Mouse (Mus musculus) heart, embryonic 12.5 days (tissue): ENCODE data around the gene Tapt1. TPM values are rescaled to one million over a fixed set of nuclear protein-coding genes. Genes with fewer than 3 reads are reported as not detected.

Experiments used
- ATAC-seq: fragments of 200-750 bp; cut with Nextera tagmentation; 2 replicates; pipeline ENCODE4 v1.8.0; 2017; ENCODE audit warnings: moderate TSS enrichment, moderate library complexity; ENCODE audit not compliant: insufficient number of reproducible peaks, low FRiP score
- H3K27ac ChIP-seq: fragments of 300-500 bp; sonication (generic); 2 replicates; pipeline ENCODE4 v1.5.1; 2016; ENCODE audit warnings: mild to moderate bottlenecking, moderate library complexity; ENCODE audit not compliant: poor library complexity, severe bottlenecking
- H3K27me3 ChIP-seq: fragments of 300-500 bp; sonication (generic); replicated peaks from 2 replicates; pipeline ENCODE4 v1.6.1; 2016; ENCODE audit warnings: mild to moderate bottlenecking, moderate library complexity
- H3K36me3 ChIP-seq: fragments of 300-500 bp; sonication (generic); 2 replicates; pipeline ENCODE4 v1.6.1; 2016; ENCODE audit warnings: mild to moderate bottlenecking, moderate library complexity
- H3K4me1 ChIP-seq: fragments of 300-500 bp; sonication (generic); replicated peaks from 2 replicates; pipeline ENCODE4 v1.6.1; 2016; ENCODE audit warnings: mild to moderate bottlenecking
- H3K4me2 ChIP-seq: fragments of 300-500 bp; sonication (generic); 2 replicates; pipeline ENCODE4 v1.6.1; 2016; ENCODE audit warnings: mild to moderate bottlenecking, moderate library complexity
- H3K4me3 ChIP-seq: fragments of 300-500 bp; sonication (generic); 2 replicates; pipeline ENCODE4 v1.5.1; 2016; ENCODE audit warnings: mild to moderate bottlenecking
- H3K9ac ChIP-seq: fragments of 300-500 bp; sonication (generic); 2 replicates; pipeline ENCODE4 v1.6.1; 2016; ENCODE audit warnings: mild to moderate bottlenecking, moderate library complexity
- H3K9me3 ChIP-seq: fragments of 300-500 bp; sonication (generic); replicated peaks from 2 replicates; pipeline ENCODE4 v1.6.1; 2016; ENCODE audit warnings: mild to moderate bottlenecking, moderate library complexity
- WGBS: fragments of 180-500 bp; shearing (Covaris S2); methylation state at CpG from one replicate; pipeline ENCODE4 v1.1.7; 2016; 5-methylcytosine and 5-hydroxymethylcytosine counted together
- polyA plus RNA-seq: library from polyadenylated mRNA; unstranded; fragments of >200 nt; fragmentation: Nextera tagmentation; extraction: Ambion mirVana; gene quantifications from 2 replicates; pipeline ENCODE4 v1.2.1, GENCODE M21; 2016

Gene Tapt1
- polyA plus RNA-seq, 1 experiment from 2014 or later, result 32.6 TPM

GRCm38 (mm10) chr5:44159679-44160438 is 66.6 kb downstream of the Tapt1 start:
- Histone ChIP-seq H3K4me3 (no peak overlapping the region), H3K9me3 (no peaks in the 10 kb centered on the region), H3K36me3 (no peaks in the 10 kb centered on the region), H3K27me3 (no peaks in the 10 kb centered on the region), H3K4me2 (no peak overlapping the region), H3K4me1 (0 out of 2 replicates have a peak, but pooled peaks cover 3% of the 10 kb centered on the region), H3K9ac (no peak overlapping the region), H3K27ac (no peak overlapping the region)
- ATAC-seq, result no peak
- 64% methylated on average over 4 of the region's 4 CpGs for WGBS

GRCm38 (mm10) chr5:44159231-44159630 is 67.2 kb downstream of the Tapt1 start:
- 79% methylated on average over 2 of the region's 2 CpGs for WGBS
- Histone ChIP-seq H3K4me1 (no peaks in the 10 kb centered on the region), H3K4me3 (no peak overlapping the region), H3K4me2 (no peak overlapping the region), H3K9ac (no peak overlapping the region), H3K27ac (no peak overlapping the region), H3K9me3 (no peaks in the 10 kb centered on the region), H3K36me3 (no peaks in the 10 kb centered on the region), H3K27me3 (no peaks in the 10 kb centered on the region)
- no peak for ATAC-seq

DNA sequence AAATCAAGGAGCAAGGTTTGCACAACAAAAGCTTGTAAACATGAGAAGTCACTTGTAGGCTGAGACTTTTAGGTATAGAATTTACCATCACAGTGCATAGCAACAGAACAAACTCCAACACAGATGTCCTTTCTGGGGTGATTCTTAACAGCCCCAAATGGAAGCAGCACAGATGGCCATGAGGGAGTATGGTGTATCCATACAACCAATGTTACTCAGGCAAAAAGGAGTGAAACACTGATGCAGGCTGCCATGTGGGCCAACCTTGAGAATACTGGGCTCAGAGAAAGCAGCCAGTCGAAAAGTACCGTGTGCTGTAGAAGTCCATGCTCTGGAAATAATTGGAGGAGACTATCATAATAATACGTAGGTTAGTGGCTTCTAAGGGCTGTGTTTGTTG is 68.0 kb downstream of the Tapt1 start:
- H3K4me1 ChIP-seq, result no peaks in the 10 kb centered on the region
- ATAC-seq, result no peak
- no peaks in the 10 kb centered on the region for H3K36me3 ChIP-seq
- H3K9ac ChIP-seq, result no peak overlapping the region
- 81% methylated on average over 3 of the region's 3 CpGs for WGBS
- no peaks in the 10 kb centered on the region for H3K27me3 ChIP-seq
- no peak overlapping the region for H3K27ac ChIP-seq
- no peaks in the 10 kb centered on the region for H3K9me3 ChIP-seq
- no peak overlapping the region for H3K4me2 ChIP-seq
- no peak overlapping the region for H3K4me3 ChIP-seq

- WGBS, result 79% methylated on average over 6 of the region's 6 CpGs
- no peak for ATAC-seq
These were observed 68.7 kb downstream of the Tapt1 start for GRCm38 (mm10) chr5:44157760-44158159.

DNA sequence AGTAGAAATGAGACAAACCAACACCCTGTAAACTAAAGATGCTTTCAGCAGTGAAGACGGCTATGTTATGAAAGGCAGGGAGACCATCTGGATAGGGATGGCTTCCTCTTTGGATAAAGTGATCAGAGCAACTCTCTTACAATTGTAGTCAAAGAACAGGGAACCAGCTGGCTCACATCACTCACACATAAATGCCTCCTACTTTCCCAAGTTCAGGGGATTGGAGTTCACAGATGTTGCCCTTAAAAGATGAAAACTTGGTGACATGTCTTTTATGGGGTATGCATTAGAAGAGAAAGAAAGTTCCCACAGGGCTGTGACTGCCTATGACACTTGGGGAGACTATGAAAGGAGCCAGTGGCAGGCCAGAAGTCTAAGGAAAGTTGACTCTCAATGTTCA is 73.4 kb downstream of the Tapt1 start:
- no peaks in the 10 kb centered on the region for H3K36me3 ChIP-seq
- 59% methylated on average over 1 of the region's 1 CpGs for WGBS
- no peaks in the 10 kb centered on the region for H3K4me1 ChIP-seq
- no peak overlapping the region for H3K4me2 ChIP-seq
- no peak for ATAC-seq
- no peaks in the 10 kb centered on the region for H3K27me3 ChIP-seq
- H3K9me3 ChIP-seq, result peaks cover 12% of the 10 kb centered on the region
- H3K27ac ChIP-seq, result no peak overlapping the region
- H3K4me3 ChIP-seq, result no peak overlapping the region
- no peak overlapping the region for H3K9ac ChIP-seq

More at GRCm38 (mm10) chr5:44157760-44158159, 68.7 kb downstream of the Tapt1 start:
- no peaks in the 10 kb centered on the region for H3K36me3 ChIP-seq
- no peaks in the 10 kb centered on the region for H3K9me3 ChIP-seq
- no peak overlapping the region for H3K27ac ChIP-seq
- H3K4me3 ChIP-seq, result no peak overlapping the region
- no peak overlapping the region for H3K4me2 ChIP-seq
- no peaks in the 10 kb centered on the region for H3K4me1 ChIP-seq
- no peaks in the 10 kb centered on the region for H3K27me3 ChIP-seq
- H3K9ac ChIP-seq, result no peak overlapping the region

- no peak overlapping the region for H3K9ac ChIP-seq
- H3K27ac ChIP-seq, result no peak overlapping the region
- no peak overlapping the region for H3K4me2 ChIP-seq
- peaks cover 12% of the 10 kb centered on the region for H3K9me3 ChIP-seq
- H3K27me3 ChIP-seq, result no peaks in the 10 kb centered on the region
- H3K4me1 ChIP-seq, result no peaks in the 10 kb centered on the region
- ATAC-seq, result no peak
- no peaks in the 10 kb centered on the region for H3K36me3 ChIP-seq
- no peak overlapping the region for H3K4me3 ChIP-seq
- WGBS, result 81% methylated on average over 4 of the region's 4 CpGs
These were observed 74.9 kb downstream of the Tapt1 start for GRCm38 (mm10) chr5:44151327-44152051.

DNA sequence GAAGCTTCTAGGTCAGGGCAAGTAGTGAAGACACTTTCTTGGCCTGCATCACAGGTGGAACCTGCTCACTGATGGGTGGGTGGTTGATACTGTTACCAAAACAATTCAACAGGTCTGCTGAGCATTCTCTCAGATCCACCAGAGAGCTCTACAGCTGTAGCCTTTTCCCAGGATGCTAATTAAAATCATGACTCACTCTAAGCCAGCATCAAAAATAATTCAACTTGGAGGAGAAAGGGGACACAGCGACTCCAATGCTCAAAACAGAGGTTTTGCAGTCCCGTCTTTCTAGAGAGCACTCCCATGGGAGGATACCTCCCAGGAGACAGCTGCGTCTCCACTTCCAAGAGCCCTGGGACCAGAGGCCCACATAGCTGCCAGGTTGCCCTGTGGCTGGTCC is 78.7 kb downstream of the Tapt1 start:
- no peaks in the 10 kb centered on the region for H3K27me3 ChIP-seq
- H3K4me1 ChIP-seq, result no peaks in the 10 kb centered on the region
- H3K9me3 ChIP-seq, result peaks cover 12% of the 10 kb centered on the region
- no peak overlapping the region for H3K27ac ChIP-seq
- no peak overlapping the region for H3K4me2 ChIP-seq
- ATAC-seq, result no peak
- H3K4me3 ChIP-seq, result no peak overlapping the region
- WGBS, result 83% methylated on average over 3 of the region's 3 CpGs
- no peaks in the 10 kb centered on the region for H3K36me3 ChIP-seq
- H3K9ac ChIP-seq, result no peak overlapping the region

GRCm38 (mm10) chr5:44146437-44147332 is 79.7 kb downstream of the Tapt1 start:
- H3K27me3 ChIP-seq, result no peaks in the 10 kb centered on the region
- H3K4me1 ChIP-seq, result no peaks in the 10 kb centered on the region
- no peak overlapping the region for H3K4me2 ChIP-seq
- ATAC-seq, result no peak
- no peak overlapping the region for H3K4me3 ChIP-seq
- no peak overlapping the region for H3K9ac ChIP-seq
- WGBS, result 72% methylated on average over 6 of the region's 6 CpGs
- H3K9me3 ChIP-seq, result peaks cover 12% of the 10 kb centered on the region
- no peaks in the 10 kb centered on the region for H3K36me3 ChIP-seq
- H3K27ac ChIP-seq, result no peak overlapping the region

- Histone ChIP-seq H3K27ac (no peak overlapping the region), H3K4me3 (no peak overlapping the region), H3K9me3 (no peaks in the 10 kb centered on the region), H3K9ac (no peak overlapping the region), H3K27me3 (no peaks in the 10 kb centered on the region), H3K36me3 (no peaks in the 10 kb centered on the region), H3K4me2 (no peak overlapping the region), H3K4me1 (no peaks in the 10 kb centered on the region)
- 40% methylated on average over 8 of the region's 8 CpGs for WGBS
- ATAC-seq, result no peak
These were observed 82.8 kb downstream of the Tapt1 start for GRCm38 (mm10) chr5:44143467-44144235.

GRCm38 (mm10) chr5:44127487-44127886 is 98.9 kb downstream of the Tapt1 start:
- ATAC-seq, result no peak

More at GRCm38 (mm10) chr5:44127487-44127886, 98.9 kb downstream of the Tapt1 start:
- Histone ChIP-seq H3K4me3 (no peak overlapping the region), H3K36me3 (no peaks in the 10 kb centered on the region), H3K9ac (no peak overlapping the region), H3K9me3 (no peaks in the 10 kb centered on the region), H3K27me3 (no peaks in the 10 kb centered on the region), H3K4me2 (no peak overlapping the region), H3K27ac (no peak overlapping the region), H3K4me1 (peaks cover 8% of the 10 kb centered on the region)
- WGBS, result 76% methylated on average over 4 of the region's 4 CpGs
